Mouse (Mus musculus) testis, adult 2 months (tissue): ENCODE data around the gene Gpank1.

Experiments
- CTCF ChIP-seq: fragments of 200-500 bp; IDR thresholded peaks from 2 replicates; pipeline ENCODE4 v1.5.1; 2012; ENCODE audit warnings: low read depth, mild to moderate bottlenecking, inconsistent platforms, low read length, moderate library complexity; ENCODE audit not compliant: control insufficient read depth, insufficient read depth, insufficient replicate concordance
- POLR2A ChIP-seq: fragments of 200-500 bp; IDR thresholded peaks from 2 replicates; pipeline ENCODE4 v1.6.1; 2012; ENCODE audit warnings: low read depth, mild to moderate bottlenecking, inconsistent platforms, low read length, moderate library complexity; ENCODE audit not compliant: control insufficient read depth

DNA sequence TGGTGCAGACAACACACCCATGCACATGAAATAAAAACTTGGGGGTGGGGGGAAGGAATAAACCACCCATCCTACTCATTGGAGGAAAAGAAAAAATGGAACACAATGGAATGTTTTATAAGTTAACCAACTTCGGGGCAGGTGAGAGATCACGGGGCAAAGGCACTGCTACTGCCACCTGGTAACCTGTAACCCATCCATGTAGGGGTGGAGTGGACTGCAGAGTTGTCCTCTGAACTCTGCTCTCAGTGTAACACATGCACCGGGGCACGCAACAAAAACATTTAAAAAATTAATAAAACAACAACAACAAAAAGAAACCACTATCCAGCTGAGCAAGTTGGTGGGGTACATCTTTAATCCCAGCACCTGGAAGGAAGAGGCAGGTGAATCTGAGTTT lies 30.9 kb downstream of the Gpank1 start:
- TF ChIP-seq CTCF (no peak), POLR2A (no peak)
